Mouse (Mus musculus): ENCODE measurements at regions not wholly inside any gene's neighbourhood (a gene's known extent, or its start where the extent isn't known, plus 50 kb on each side); places are given as distances from the start of the nearest gene placed in this dataset.

DNA sequence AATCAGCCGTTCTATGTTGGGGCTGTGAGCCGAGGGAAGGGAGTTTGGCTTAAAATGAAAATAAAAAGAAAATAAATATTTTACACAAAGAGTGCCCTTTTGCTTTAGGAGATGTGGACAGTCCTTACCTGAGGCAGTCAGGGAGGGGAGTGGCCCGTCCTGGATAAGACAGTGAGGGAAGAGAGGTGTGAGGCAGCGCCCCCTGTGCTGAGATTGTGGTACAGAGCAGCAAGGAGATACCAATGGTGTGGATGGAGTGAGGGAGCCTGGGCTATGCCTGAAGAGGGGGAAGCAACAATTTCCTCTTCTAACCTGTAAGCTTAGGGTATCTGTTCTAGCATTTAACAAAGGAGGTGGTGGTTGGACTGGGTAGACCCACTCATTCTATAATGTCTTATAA lies 134.5 kb downstream of the Zfp281 start:
- TF ChIP-seq CTCF (IDR thresholded peaks at IDR 0.05; ENCODE audit: borderline replicate concordance, insufficient read depth, low read length) (no peak), POLR2A (IDR thresholded peaks at IDR 0.05; ENCODE audit: low read depth, low read length) (no peak)
